Mouse (Mus musculus) lung, postnatal 10 days (tissue): Measurements from ENCODE around the gene Fbxo6.
A peak's percentile ranks its signal among the peaks of the same experiment; 100 is the strongest.
"Not testable (repeated sequence)": the region's sequence is repeated elsewhere in the genome, so short reads cannot be mapped to it uniquely, and the experiment has no call there.

Source experiments
- DNase-seq: peaks from one replicate; pipeline ENCODE4 v3.0.0; 2021

The Fbxo6 gene

DNA sequence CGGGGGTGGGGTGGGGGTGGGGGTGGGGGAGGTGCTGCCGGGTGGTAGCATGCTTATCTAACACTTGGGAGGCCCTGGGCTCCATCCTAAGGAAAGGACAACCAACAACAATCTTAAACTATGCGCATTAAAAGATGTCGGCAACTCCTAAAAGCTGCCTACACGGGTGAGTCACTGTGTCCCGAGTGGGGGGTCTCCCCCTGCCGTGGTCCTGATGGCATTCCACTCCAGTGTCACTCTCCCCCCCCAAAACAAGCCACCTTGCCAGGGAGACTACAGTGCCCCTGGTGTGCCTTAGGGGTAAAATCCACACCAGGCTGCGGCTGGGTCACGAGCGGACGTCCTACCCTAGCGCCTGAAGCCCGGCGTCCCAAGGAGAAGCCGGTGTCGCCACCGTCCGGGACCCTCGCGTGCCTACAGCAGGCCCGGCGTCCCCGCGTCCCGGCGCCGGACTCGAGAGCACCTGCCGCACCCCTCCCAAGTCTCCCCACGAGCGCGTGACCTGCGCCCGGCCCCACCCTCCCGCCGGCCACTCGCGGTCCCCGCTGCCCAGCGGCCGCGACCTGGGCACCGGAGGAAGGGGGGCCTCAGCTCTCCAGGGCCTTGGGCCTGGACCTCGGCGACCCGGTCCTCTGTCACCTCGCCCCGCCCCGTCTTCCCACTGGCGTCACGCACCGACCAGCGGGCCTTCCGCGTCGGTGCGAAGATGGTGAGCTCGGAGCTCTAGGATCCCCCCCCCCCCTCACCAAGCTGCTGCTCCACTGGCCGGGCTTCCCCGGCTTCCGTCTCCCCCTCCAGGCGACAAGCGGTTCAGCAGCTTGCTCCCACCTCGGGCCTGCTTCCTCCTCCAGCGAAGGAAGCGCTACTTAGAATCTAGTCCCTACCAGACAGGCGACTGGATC, at the start of gene Fbxo6:
TSS of gene Fbxo6 (minus strand) at position 874 of the 902 bp plus-strand sequence.
- DNase-seq = peak; percentile 94

DNA sequence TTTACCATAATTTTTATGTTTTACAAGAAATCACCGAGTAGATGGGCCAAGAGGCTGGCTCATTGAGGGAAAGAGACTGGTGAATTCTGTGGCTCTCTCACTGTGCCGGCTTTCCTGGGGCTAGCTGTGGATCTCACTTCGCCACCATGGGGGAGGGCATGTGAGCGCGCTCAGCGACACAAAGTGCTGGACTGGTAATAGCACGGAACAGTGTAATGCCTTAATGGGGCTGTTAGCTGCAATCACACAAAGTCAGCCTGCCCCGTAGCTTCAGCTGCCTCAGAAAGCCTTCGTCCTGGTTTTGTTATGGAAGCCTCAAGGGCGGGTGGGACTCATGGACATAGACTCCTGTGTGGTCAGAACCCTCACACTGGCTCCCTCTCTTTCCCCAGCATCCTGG, 46.8 kb upstream of the Fbxo6 start:
- no peak for DNase-seq

DNA sequence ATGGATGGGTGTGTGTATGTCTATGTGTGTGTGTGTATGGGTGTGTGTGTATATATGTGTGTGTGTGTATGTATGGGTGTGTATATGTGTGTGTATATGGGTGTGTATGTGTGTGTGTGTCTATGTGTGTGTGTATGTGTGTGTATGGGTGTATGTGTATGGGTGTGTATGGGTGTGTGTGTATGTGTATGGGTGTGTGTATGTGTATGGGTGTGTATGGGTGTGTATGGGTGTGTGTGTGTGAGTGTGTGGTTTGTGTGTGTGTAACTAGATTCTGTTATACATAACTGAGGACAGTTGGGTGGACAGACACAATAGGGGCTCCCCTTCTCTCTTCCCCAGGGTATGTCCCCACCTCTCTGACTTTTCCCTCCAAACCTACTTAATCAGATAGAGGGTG, 42.5 kb upstream of the Fbxo6 start:
- no peak for DNase-seq

DNA sequence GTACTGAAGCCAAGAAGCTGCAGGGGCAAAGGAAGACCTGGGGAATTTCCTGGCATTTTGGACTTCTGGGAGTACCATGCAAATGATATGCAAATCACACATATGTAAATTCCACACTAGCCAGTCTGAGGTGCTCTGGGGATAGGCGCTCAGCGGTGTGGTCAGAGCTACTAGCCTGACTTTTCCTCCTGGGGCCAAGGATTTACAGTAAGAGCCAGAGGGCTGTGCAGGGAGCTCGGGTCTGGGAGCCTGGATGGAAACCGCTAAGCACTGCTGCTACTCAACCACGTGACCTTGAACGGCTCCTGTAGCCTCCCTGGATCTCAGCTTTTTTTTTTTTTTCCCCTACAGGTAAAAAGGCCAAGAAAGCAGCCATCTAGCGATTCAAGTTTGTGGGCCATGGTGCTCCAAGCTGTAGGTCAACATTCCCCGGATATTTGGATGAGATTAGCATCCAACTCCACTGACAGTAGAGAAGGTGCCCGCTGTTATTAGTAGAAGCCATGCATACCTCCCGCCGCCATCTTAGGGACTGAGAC, 40.8 kb upstream of the Fbxo6 start:
- no peak for DNase-seq

DNA sequence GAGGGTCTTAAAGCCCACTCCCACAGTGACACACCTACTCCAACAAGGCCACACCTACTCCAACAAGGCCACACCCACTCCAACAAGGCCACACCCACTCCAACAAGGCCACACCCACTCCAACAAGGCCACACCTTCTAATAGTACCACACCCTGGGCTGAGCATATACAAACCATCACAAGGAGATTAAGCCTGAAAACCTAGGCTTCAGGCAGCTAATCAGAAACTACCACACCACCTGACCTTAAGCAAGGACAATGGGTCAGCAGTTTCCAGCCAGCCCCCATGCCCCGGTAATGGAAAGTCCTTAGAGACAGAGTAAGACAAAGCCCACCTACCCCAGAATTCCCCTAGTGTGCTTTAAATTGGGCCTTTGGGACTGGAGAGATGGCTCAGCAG, 36.8 kb upstream of the Fbxo6 start:
- not testable (repeated sequence) for DNase-seq

DNA sequence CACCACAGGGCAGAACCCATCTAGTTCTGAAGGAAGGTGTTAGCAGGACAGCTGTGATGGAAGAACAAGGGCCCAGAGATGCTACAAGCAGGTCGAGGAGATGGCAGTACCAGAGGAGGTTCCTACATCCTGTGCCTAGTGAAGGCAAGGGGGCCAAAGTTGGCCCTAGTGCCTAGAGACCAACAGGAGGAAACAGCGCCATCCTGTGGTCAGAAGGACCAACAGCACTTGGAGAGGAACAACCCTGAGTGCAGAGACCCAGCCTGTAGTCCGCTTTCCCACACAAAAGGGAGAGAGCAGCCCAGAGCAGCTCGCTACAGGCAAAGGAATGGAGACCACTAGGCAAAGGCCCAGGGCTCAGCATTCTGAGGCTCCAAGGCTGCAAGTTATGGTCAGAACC, 33.9 kb upstream of the Fbxo6 start:
- DNase-seq = no peak

DNA sequence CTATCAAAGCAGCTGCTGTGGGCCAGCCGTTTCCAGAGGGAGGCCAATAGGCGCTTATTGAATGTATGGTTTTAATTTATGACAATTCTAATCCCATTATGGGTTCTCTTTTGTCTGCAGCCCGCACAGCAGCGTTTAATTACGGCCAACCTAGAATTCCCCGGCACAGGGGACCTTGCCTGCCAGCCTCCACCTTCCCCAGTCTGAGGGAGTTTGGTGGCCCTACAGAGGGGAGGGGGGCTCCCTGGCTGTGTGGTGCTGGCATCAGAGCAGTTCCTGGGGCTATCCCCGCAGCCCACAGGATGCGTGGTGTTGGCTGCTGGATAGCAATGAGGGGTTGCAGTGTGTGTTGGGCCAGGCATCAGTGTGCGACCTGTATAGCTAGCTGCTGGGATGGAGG, 32.6 kb upstream of the Fbxo6 start:
- DNase-seq = no peak

DNA sequence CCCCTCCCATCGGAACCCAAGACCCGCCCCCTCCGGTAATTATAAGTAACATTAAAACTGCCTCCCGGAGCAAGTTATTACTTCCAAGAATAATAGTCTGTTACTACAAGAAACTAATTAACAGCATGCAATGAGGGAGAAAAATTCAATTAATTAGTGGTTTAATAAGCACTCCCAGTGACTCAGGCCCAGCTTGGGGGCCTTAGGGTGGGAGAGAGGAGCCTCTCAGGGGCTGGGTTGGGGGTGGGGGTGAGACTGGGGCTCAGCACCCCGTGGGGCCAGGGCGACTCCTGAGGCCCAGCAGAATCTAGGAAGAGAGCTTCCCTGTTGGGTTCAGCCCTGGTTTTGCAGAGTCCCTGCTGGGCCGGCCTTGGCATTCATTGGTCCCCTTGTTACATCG, 30.4 kb upstream of the Fbxo6 start:
- no peak for DNase-seq

DNA sequence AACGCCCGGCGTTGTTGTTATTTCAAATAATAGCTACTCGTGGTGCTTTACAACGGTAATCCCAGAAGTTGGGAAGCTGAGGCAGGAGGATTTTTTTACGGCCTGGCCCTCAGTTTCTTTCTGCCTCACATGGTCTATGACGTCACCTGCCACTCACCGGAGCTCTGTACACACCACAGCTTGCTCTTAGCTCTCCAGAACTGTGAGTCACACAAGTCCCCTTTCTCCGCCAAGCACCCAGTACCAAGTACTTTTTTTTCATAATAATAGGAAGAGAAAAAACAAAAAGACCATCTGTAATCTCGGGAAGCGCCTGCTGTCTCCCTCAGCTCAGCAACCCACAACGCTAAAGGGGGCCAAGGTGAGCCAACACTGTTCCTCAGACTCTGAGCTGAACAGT, 29.5 kb upstream of the Fbxo6 start:
- no peak for DNase-seq

DNA sequence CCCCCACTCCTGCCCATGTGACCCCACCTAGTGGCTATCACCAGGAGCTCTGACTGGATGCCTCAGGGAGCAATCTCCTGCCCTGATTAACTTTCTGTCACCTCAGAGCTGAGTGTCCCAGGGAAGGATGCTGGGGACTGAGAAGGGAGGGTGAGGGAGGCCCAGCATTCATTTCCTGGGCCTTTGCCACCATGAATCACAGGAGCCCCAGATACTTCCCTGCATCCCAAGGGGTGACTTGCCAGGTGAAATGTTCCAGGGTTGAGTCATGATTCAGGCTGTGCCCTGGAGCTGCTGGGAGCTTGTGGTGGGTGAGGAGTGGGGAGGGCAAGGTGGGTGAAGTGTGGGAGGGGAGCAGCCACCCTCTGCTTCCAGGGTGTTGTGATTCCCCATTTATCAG, 25.8 kb upstream of the Fbxo6 start:
- DNase-seq = no peak

DNA sequence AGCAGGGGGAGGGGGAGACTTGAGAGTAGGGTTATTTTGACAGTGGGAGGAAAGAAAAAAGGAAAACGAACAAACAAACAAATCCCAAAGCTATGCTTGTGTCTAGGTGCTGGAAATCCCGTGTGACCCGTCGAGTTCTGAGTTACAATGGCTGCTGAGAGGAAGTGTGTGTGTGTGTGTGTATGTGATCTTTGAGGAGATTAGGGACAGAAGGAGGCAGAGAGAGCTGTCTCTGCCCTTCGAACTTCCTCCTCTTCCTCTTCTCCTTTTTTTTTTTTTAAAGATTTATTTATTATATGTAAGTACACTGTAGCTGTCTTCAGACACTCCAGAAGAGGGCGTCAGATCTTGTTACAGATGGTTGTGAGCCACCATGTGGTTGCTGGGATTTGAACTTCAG, 24.7 kb upstream of the Fbxo6 start:
- DNase-seq = not testable (repeated sequence)

DNA sequence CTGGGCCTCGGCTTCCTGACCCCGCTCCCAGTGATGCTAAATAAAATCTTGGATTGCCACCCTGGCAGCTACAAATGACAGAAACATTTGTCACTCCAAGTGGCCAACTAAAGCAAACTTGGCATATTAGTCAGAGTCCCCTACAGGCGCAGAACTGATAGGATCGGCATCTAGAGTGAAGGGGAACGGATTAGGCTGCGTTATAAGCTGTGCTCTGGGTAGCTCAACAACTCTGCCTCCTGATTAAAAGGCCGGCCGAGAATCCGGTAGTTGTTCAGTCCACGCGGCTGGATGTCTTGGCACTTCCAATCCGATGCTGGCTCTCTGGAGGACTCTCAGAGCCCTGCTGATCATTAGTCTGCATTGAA, 22.5 kb upstream of the Fbxo6 start:
- DNase-seq = no peak

DNA sequence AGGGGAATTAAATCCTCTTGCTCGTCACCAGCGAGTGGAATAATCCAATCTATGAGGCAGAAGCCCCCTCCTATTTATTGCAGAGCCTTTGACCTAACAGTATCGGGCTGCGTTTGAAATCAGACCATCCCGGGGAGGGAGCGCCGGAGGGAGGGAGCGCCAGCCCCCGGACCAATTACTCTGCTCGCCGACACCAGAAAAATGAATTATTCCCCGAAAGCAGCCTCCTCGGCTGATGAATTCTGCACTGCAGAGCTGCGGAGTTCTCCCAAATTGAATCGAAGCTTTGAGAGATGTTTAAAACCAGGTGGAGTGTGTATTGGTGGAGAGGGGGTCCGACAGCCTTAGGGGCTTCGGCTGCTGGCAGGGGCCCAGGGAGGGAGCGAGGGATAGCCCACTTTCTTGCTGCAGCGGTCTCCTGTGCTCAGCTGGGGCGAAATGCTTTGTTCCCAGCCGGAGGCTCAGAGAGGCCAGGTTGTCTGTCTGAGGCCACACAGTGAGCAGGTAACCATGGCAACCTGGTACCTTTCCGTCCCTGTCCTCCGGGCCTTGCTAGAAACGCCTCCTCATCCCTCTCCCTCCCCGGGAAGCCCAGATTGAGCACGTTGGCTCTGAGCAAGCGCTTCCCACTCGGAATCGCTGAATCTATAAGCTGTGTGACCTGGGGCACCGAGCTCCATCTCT, 22.0 kb upstream of the Fbxo6 start:
- no peak for DNase-seq

DNA sequence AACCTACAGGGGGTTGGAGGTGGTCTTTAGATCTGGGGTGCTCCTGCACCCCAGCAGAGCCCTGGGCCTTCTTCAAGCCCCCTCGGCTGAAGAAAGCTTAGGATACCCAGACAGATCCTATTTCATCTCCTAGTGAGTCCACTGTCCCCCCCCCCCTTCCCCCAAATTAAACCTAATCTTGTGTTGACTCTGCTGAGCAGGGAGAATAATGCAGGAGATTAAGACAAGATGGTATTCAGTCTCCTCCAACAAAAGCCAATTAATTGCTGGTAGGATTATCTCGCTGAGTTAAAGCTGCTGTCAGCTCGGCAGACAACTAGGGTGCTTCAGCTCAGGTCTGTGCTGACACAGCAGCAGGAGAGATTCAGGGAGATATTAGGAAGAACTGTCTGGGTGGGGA, 19.3 kb upstream of the Fbxo6 start:
- no peak for DNase-seq

DNA sequence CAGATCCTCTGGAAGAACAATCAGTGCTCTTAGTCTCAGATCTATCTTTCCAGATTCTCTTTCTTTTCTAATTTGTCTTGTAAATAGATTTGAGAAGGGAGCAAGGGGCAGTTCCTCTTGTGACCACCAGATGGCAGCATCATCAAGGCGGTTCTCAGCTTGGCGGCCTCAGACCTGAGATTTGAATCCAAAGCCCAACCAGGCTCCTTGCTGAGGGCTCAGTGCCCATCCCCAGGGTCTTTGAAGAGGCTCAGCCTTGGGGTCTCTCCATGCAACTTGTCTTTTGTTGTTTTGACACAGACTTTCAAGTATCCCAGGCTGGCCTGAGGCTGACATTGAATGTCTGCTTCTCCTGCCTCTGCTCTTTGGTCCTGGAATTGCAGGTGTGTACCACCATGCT, 18.9 kb upstream of the Fbxo6 start:
- DNase-seq = peak; percentile 54

DNA sequence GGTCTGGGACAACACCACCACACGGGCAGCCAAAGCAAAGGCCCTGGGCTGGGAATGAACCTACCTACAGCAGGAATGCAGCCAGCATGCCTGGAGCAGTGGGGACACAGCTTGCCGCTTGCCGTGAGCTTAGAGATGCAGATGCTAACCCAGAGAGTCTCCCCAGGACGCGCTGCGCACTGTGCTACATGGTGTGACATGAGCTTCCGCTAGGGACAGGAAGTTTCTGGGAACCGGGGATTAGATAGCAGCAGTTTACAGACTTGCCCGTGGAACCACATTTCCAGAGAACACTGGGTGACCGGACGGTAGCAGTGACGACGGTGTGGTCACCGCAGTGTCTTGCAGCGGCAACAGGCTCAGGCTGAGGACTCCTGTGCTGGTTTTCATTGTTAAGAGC, 17.6 kb upstream of the Fbxo6 start:
- DNase-seq = no peak

DNA sequence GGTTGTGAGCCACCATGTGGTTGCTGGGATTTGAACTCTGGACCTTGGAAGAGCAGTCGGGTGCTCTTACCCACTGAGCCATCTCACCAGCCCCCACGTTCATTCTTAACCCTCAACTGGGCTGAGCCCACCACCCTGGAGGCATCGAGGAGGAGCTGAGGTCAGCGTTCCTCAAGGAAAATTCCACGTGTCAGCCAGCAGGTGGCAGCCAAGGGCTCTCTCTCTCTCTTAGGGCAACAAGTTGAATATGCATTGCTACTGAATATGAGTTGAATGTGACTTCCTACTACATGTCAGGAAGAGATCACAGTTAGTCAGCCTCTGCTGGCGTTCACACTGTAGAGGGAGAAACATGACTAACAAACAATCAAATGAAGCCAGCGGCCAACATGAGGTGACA, 16.3 kb upstream of the Fbxo6 start:
- DNase-seq = peak; percentile 68

DNA sequence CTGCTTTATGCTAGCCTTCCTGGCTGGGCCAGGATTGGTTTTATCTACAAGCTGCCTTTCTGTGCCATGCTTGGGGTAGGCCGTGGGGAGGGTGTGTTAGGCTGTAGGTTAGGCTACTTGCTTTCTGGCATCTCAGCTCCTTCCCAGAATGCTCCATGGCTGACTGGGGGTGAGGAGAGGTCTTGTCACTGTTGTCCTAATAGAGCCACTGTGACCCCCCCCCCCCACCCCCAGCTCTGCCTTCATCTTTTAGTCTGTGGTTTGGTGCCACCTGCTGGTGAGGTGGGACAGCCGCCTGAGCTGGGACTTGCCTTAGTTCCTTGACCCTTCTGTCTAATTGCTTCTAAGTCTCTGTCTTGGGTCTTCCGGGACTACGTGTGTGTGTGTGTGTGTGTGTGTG, 15.0 kb upstream of the Fbxo6 start:
- DNase-seq = peak; percentile 84

DNA sequence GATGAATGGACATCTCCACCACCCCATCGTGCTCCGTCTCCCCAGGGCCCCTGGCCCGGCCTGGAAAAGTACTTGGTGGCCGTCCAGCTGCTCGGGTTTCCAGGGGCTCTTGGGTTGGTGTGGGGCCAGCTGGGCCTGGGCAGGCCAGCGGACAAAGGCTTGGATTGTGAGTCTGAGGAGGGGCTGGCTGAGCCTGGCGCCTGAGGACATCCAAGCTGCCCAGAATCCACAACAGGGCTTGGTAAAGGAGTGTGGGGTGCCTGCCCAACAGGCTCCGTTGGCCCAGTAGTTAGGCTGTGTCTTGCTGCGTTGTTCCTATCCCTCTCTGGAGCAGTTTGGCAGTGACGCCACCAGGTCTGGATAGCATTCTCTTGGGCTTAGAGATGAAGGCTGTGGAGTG, 14.5 kb upstream of the Fbxo6 start:
- no peak for DNase-seq

DNA sequence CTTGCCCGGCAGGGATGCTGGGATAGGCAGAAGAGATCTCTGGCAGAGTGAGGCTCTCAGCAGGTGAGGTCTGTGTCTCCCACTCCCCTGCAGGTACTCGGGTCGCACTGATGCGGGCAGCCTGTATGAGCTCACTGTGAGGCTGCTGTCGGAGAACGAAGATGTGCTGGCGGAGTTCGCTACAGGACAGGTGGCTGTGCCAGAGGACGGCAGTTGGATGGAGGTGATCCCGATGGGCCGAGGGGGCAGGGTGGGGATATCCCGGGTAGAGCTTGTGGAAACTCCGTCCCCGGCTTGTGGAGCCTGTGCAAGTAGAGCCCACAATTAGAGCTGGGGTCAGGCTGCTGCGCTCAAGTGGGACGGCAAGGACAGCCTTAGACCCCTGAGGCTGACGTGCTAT, 13.6 kb upstream of the Fbxo6 start:
- no peak for DNase-seq

DNA sequence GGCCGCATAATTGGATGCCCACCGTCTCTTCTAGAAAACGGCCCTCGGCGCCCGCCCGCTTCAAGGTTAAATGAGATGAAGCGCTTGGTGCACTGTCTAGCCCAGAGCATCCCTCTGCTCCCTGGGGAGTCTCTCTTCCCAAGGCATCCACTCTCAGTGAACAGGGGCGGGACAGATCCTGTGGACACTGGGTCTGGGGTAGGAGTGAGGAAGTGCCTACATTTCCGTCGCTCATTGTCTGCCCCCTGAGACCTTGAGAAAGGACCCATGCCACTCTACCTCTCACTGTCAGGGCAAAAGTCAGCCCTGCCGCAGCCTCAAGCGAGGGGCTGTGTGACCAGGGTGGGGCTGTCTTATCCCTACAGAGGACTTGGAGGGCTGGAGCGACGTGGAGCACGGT, 12.5 kb upstream of the Fbxo6 start:
- DNase-seq = no peak

DNA sequence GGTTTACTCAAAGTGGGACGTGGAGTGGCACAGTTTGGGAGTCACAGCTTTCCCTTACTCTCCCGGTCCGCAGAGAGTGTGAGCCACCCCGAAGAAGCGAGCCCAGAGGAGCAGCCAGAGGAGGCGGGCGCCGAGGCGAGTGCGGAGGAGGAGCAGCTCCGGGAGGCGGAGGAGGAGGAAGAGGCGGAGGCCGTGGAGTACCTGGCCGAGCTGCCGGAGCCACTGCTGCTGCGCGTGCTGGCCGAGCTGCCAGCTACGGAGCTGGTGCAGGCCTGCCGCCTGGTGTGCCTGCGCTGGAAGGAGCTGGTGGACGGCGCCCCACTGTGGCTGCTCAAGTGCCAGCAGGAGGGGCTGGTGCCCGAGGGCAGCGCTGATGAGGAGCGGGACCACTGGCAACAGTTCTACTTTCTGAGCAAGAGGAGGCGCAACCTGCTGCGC, 12.1 kb upstream of the Fbxo6 start:
- peak; percentile 81 for DNase-seq

DNA sequence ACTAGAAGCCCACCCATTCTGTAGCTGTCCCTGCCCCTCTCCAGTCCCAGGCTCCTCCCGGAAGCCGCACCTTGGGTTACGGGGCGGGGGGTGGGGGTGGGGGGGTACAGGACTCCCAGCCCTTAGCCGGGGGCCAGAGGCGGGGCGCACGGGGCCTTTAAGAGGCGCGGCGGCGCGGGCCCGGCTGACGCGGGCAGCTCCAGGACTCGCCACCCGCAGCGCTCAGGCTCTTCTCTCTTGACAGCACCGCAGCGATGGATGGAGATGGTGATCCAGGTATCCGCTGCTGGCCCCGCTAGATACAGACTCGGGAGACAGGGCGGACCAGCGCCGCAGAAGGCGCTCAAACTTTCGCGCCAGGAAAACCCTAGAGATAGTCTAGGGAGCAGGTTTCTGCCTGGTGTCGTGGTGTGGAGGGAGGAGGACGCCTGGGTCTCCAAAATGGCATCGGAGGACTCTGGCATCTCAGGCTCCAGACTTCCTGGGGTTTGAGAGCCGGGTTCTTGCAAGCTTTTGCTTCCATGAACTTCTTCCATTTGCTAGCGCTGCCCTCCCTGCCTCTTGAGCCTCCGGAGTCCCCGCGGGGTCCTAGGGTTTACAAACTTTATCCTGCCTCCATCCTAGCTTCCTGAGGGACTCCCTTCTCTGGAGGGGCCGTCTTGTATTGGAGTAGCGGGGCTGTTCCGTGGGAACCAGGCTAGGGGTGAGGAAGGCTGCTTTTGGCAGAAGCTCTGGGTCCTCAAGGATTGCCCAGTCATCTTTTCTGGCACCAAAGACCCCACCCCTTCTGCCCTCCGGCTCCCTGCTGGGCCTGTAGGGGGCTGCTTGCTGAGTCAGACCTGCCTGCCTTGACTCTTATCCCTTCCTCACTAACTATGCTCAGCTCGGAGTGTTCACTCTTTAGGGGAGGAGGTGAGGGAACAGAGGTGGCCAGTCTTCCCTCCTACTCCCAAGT, 8.8 kb upstream of the Fbxo6 start, which contains the start of the genes Fbxo44 and Fbxo2:
TSS of gene Fbxo44 (minus strand) at position 47 of the 955 bp plus-strand sequence.
TSS of gene Fbxo2 (plus strand) at position 186 of the 955 bp plus-strand sequence.
- no peak for DNase-seq
